Mouse (Mus musculus): ENCODE results near the gene Zfp592. TPM values are rescaled to one million over a fixed set of nuclear protein-coding genes. Genes with fewer than 3 reads are reported as not detected.

Gene Zfp592
- polyA plus RNA-seq (2014; fragmentation: Nextera tagmentation; extraction: Ambion mirVana): 15.0 and 17.0 TPM in 2 replicates

GRCm38 (mm10) chr7:80992980-80993833, at the start of gene Zfp592:
TSS of gene Zfp592 (plus strand) at chr7:80993681.
- WGBS: 0% methylated on average over 27 of the region's 102 CpGs
- Histone ChIP-seq H3K4me3 (ENCODE audit: low read depth, low read length) (peak within 1 kb of the TSS; percentile 92), H3K4me2 (ENCODE audit: low read depth, low read length) (peak within 1 kb of the TSS; percentile 93), H3K9me3 (ENCODE audit: control insufficient read depth, low read length) (no peaks in the 10 kb centered on the region), H3K27ac (replicated peaks; ENCODE audit: low read depth, low read length) (peak within 1 kb of the TSS; percentile 92), H3K36me3 (ENCODE audit: control insufficient read depth, insufficient read depth, low read length) (no peaks in the 10 kb centered on the region), H3K27me3 (replicated peaks; ENCODE audit: control insufficient read depth, insufficient read depth, low read length) (no peaks in the 10 kb centered on the region), H3K4me1 (ENCODE audit: control insufficient read depth, insufficient read depth, low read length) (peaks cover 20% of the 10 kb centered on the region; the same call in 1 of the 2 replicates), H3K9ac (ENCODE audit: low read depth, low read length) (peak within 1 kb of the TSS; percentile 95)
- DNase-seq (ENCODE audit: low spot score) (peak; percentile 87), ATAC-seq (ENCODE audit: low read depth) (peak; percentile 94)

- 3% methylated on average over 29 of the region's 44 CpGs for WGBS
- H3K27ac ChIP-seq (replicated peaks; ENCODE audit: low read depth, low read length): peak within 1 kb of the TSS; percentile 87
- ATAC-seq (ENCODE audit: low read depth) (peak; percentile 100), DNase-seq (ENCODE audit: low spot score) (peak; percentile 97)
- peak within 1 kb of the TSS; percentile 90 for H3K4me2 ChIP-seq (ENCODE audit: low read depth, low read length)
- peaks cover 8% of the 10 kb centered on the region; the same call in 1 of the 2 replicates for H3K4me1 ChIP-seq (ENCODE audit: control insufficient read depth, insufficient read depth, low read length)
- H3K27me3 ChIP-seq (replicated peaks; ENCODE audit: control insufficient read depth, insufficient read depth, low read length): no peaks in the 10 kb centered on the region
- H3K4me3 ChIP-seq (ENCODE audit: low read depth, low read length): peak within 1 kb of the TSS; percentile 79
- H3K9ac ChIP-seq (ENCODE audit: low read depth, low read length): peak within 1 kb of the TSS; percentile 87
- H3K9me3 ChIP-seq (ENCODE audit: control insufficient read depth, low read length): no peaks in the 10 kb centered on the region
- H3K36me3 ChIP-seq (ENCODE audit: control insufficient read depth, insufficient read depth, low read length): peaks cover 12% of the 10 kb centered on the region; the same call in 1 of the 2 replicates
Observed at GRCm38 (mm10) chr7:80947445-80948350, 45.8 kb upstream of the Zfp592 start, which contains the start of gene Sec11a. TSS of gene Sec11a (minus strand) at chr7:80947780.

GRCm38 (mm10) chr7:80951461-80951860, 42.0 kb upstream of the Zfp592 start:
- peaks cover 3% of the 10 kb centered on the region; the same call in 1 of the 2 replicates for H3K4me1 ChIP-seq (ENCODE audit: control insufficient read depth, insufficient read depth, low read length)
- WGBS: 90% methylated on average over 4 of the region's 4 CpGs
- no peak overlapping the region for H3K4me3 ChIP-seq (ENCODE audit: low read depth, low read length)
- DNase-seq (ENCODE audit: low spot score) (no peak), ATAC-seq (ENCODE audit: low read depth) (no peak)
- H3K36me3 ChIP-seq (ENCODE audit: control insufficient read depth, insufficient read depth, low read length): no peaks in the 10 kb centered on the region
- no peak overlapping the region for H3K9ac ChIP-seq (ENCODE audit: low read depth, low read length)
- no peak overlapping the region for H3K4me2 ChIP-seq (ENCODE audit: low read depth, low read length)
- H3K9me3 ChIP-seq (ENCODE audit: control insufficient read depth, low read length): no peaks in the 10 kb centered on the region
- H3K27ac ChIP-seq (replicated peaks; ENCODE audit: low read depth, low read length): no peak overlapping the region
- no peaks in the 10 kb centered on the region for H3K27me3 ChIP-seq (replicated peaks; ENCODE audit: control insufficient read depth, insufficient read depth, low read length)

- Histone ChIP-seq H3K9ac (ENCODE audit: low read depth, low read length) (no peak overlapping the region), H3K4me3 (ENCODE audit: low read depth, low read length) (no peak overlapping the region), H3K9me3 (ENCODE audit: control insufficient read depth, low read length) (no peaks in the 10 kb centered on the region), H3K36me3 (ENCODE audit: control insufficient read depth, insufficient read depth, low read length) (no peaks in the 10 kb centered on the region), H3K4me2 (ENCODE audit: low read depth, low read length) (no peak overlapping the region), H3K27me3 (replicated peaks; ENCODE audit: control insufficient read depth, insufficient read depth, low read length) (no peaks in the 10 kb centered on the region), H3K27ac (replicated peaks; ENCODE audit: low read depth, low read length) (no peak overlapping the region), H3K4me1 (ENCODE audit: control insufficient read depth, insufficient read depth, low read length) (no peaks in the 10 kb centered on the region)
- no peak for ATAC-seq (ENCODE audit: low read depth)
- WGBS: 70% methylated on average over 3 of the region's 3 CpGs
- no peak for DNase-seq (ENCODE audit: low spot score)
Observed at GRCm38 (mm10) chr7:80952140-80952539, 41.3 kb upstream of the Zfp592 start.

GRCm38 (mm10) chr7:80954251-80954650, 39.2 kb upstream of the Zfp592 start:
- Histone ChIP-seq H3K4me2 (ENCODE audit: low read depth, low read length) (no peak overlapping the region), H3K9me3 (ENCODE audit: control insufficient read depth, low read length) (no peaks in the 10 kb centered on the region), H3K27ac (replicated peaks; ENCODE audit: low read depth, low read length) (no peak overlapping the region), H3K9ac (ENCODE audit: low read depth, low read length) (no peak overlapping the region), H3K4me3 (ENCODE audit: low read depth, low read length) (no peak overlapping the region), H3K27me3 (replicated peaks; ENCODE audit: control insufficient read depth, insufficient read depth, low read length) (no peaks in the 10 kb centered on the region), H3K36me3 (ENCODE audit: control insufficient read depth, insufficient read depth, low read length) (no peaks in the 10 kb centered on the region), H3K4me1 (ENCODE audit: control insufficient read depth, insufficient read depth, low read length) (no peaks in the 10 kb centered on the region)
- DNase-seq (ENCODE audit: low spot score): no peak
- no peak for ATAC-seq (ENCODE audit: low read depth)
- WGBS: 72% methylated on average over 2 of the region's 2 CpGs

GRCm38 (mm10) chr7:80956891-80957290, 36.6 kb upstream of the Zfp592 start:
- no peaks in the 10 kb centered on the region for H3K36me3 ChIP-seq (ENCODE audit: control insufficient read depth, insufficient read depth, low read length)
- H3K4me3 ChIP-seq (ENCODE audit: low read depth, low read length): no peak overlapping the region
- no peaks in the 10 kb centered on the region for H3K9me3 ChIP-seq (ENCODE audit: control insufficient read depth, low read length)
- no peak overlapping the region for H3K4me2 ChIP-seq (ENCODE audit: low read depth, low read length)
- WGBS: 74% methylated on average over 2 of the region's 2 CpGs
- no peaks in the 10 kb centered on the region for H3K27me3 ChIP-seq (replicated peaks; ENCODE audit: control insufficient read depth, insufficient read depth, low read length)
- H3K27ac ChIP-seq (replicated peaks; ENCODE audit: low read depth, low read length): no peak overlapping the region
- H3K9ac ChIP-seq (ENCODE audit: low read depth, low read length): no peak overlapping the region
- H3K4me1 ChIP-seq (ENCODE audit: control insufficient read depth, insufficient read depth, low read length): no peaks in the 10 kb centered on the region
- no peak for ATAC-seq (ENCODE audit: low read depth)
- no peak for DNase-seq (ENCODE audit: low spot score)

- 94% methylated on average over 3 of the region's 3 CpGs for WGBS
- Histone ChIP-seq H3K4me2 (ENCODE audit: low read depth, low read length) (no peak overlapping the region), H3K4me3 (ENCODE audit: low read depth, low read length) (no peak overlapping the region), H3K27ac (replicated peaks; ENCODE audit: low read depth, low read length) (no peak overlapping the region), H3K9ac (ENCODE audit: low read depth, low read length) (no peak overlapping the region), H3K9me3 (ENCODE audit: control insufficient read depth, low read length) (no peaks in the 10 kb centered on the region), H3K27me3 (replicated peaks; ENCODE audit: control insufficient read depth, insufficient read depth, low read length) (no peaks in the 10 kb centered on the region), H3K36me3 (ENCODE audit: control insufficient read depth, insufficient read depth, low read length) (no peaks in the 10 kb centered on the region), H3K4me1 (ENCODE audit: control insufficient read depth, insufficient read depth, low read length) (no peaks in the 10 kb centered on the region)
- no peak for ATAC-seq (ENCODE audit: low read depth)
- no peak for DNase-seq (ENCODE audit: low spot score)
Observed at GRCm38 (mm10) chr7:80959003-80959402, 34.5 kb upstream of the Zfp592 start.

- no peak for DNase-seq (ENCODE audit: low spot score)
Observed at GRCm38 (mm10) chr7:80962799-80963198, 30.7 kb upstream of the Zfp592 start.

More at GRCm38 (mm10) chr7:80962799-80963198, 30.7 kb upstream of the Zfp592 start:
- Histone ChIP-seq H3K4me1 (ENCODE audit: control insufficient read depth, insufficient read depth, low read length) (no peaks in the 10 kb centered on the region), H3K4me2 (ENCODE audit: low read depth, low read length) (no peak overlapping the region), H3K27ac (replicated peaks; ENCODE audit: low read depth, low read length) (no peak overlapping the region), H3K27me3 (replicated peaks; ENCODE audit: control insufficient read depth, insufficient read depth, low read length) (no peaks in the 10 kb centered on the region), H3K36me3 (ENCODE audit: control insufficient read depth, insufficient read depth, low read length) (no peaks in the 10 kb centered on the region), H3K9me3 (ENCODE audit: control insufficient read depth, low read length) (0 out of 2 replicates have a peak, but pooled peaks cover 5% of the 10 kb centered on the region), H3K4me3 (ENCODE audit: low read depth, low read length) (no peak overlapping the region), H3K9ac (ENCODE audit: low read depth, low read length) (no peak overlapping the region)
- 56% methylated on average over 6 of the region's 6 CpGs for WGBS
- ATAC-seq (ENCODE audit: low read depth): no peak
